Mouse (Mus musculus): Measurements from ENCODE around the gene Gm20388. TPM values are rescaled to one million over a fixed set of nuclear protein-coding genes. Genes with fewer than 3 reads are reported as not detected.

Gm20388 gene
- total RNA-seq, 1 experiment from 2014 or later, result 18.4 TPM

DNA sequence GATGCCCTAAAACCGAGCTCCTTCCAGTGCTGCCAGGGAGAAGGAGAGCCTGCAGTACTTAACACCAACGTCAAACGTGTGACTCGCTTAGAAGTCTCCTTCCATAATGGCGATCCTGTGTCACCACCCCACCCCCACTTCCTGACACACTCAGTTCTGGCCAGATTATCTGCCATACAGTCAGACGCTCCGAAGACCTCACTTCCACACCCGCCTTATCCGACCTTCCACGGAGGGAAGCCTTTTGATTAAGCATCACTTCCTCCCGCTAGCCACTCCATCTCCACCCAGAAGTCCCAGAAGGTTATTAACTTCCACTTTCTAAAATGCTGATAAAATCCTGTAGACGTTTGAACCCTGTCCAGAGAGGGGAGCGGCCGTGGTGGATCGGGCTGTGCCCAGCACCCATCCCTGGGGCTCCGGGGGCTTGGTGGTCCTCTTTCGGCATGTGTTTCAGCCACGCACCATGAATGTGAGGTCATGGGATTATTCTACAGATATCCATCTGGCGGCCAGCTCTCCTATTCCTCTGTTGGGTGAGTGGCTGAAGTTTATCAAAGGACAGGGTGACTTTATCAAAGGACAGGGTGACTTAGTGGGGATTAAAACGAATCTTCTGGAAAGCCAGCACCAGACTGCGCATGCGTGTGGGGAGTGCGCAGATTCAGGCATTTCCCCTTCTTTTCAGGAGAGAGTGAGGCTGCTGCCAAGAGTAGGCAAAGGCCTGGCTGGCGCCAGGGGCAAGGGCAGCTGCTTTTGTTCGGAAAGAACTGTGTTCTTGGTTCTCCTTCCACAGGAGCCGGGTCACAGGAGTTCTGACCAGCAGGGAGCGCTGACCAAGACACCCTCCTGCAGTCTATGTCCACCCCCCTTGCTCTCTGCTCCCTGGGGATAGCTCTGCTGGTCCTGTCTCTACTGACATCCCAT lies 1260.2 kb downstream of the Gm20388 start:
- ATAC-seq (replicated peaks in 1 of 2; ENCODE audit: insufficient read depth in 1 of 2, low FRiP score in 2 of 2, low TSS enrichment in 1 of 2, low read depth in 1 of 2, poor library complexity in 2 of 2, severe bottlenecking in 2 of 2), result peak; percentile 55 to 60

DNA sequence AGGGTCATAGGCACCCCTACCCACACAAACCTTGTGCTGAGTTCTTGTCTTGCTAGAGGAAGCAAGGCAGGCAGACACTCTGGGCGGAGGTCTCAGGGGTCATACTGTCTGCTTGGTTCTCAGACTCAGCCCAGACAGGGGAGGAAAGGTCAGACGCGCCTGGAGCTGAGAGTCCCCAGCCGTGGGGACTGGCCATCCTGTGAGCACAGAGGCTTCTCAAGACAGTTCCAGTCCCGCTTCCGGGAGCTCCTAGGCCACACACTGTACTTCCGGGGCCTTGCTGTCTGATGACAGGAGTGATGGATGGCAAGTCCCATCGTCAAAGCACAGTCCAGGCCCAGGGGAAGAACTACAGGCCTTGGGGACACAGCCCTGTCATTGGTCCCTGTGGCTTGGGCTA lies 1261.9 kb downstream of the Gm20388 start:
- no peak for ATAC-seq (replicated peaks in 1 of 2; ENCODE audit: insufficient read depth in 1 of 2, low FRiP score in 2 of 2, low TSS enrichment in 1 of 2, low read depth in 1 of 2, poor library complexity in 2 of 2, severe bottlenecking in 2 of 2)

DNA sequence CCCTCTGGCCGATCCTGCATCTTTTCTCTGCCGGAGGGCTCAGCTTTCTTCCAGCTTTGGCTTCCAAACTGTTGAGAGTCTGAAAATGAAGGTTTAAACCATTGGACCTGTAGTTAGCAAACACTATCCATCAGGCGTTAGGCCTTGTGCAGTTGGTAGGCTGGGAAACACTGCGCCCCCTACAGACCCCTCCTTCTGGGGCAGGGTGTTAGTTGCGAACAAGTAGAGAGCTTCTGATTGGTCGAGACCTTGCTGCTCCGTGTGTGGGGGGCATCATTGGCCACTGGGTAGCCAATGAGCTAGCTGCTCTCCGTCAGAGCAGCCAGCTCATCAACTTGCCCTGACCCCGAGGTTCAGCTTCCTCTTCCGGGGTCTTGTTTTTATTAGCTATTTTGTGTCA lies 1263.5 kb downstream of the Gm20388 start:
- no peak for ATAC-seq (replicated peaks in 1 of 2; ENCODE audit: insufficient read depth in 1 of 2, low FRiP score in 2 of 2, low TSS enrichment in 1 of 2, low read depth in 1 of 2, poor library complexity in 2 of 2, severe bottlenecking in 2 of 2)

DNA sequence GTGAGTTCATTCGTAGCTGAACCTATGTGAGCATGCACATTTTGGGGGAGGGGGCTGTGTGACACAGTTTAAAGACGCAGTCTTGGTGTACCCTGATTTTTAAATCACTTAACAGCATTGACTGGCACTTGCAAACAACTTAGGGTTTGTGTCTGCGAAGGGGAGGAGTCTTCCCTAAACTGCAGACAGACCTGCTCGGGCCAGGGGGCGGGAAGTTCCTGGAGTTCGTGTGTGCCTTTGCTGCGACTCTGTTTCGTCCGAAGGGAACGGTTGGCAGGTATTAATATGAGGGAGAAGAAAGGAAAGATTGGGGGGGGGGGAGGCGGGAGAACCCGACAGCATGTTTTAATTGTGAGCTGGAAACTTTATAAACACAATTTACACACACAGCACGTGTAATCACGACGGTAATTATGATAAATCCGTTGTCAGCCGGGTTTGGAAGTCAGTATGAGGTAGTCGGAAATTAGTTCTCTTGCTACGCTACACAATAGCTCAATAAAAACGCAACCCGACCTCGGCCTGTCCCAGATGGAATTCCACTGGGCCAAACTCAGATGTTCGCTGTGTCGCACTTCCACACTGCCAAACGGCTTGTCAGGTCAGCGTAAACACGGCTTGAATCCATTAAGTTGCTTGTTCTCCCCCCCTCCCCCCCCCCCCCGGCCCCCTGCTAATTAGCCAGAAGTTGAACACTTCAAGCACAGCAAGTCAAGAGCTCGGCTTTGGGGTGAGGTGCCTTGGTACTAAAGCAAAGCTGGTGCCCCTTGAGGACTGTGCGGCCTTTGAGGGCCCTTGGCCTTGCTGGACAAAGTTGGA lies 1264.3 kb downstream of the Gm20388 start:
- no peak for ATAC-seq (replicated peaks in 1 of 2; ENCODE audit: insufficient read depth in 1 of 2, low FRiP score in 2 of 2, low TSS enrichment in 1 of 2, low read depth in 1 of 2, poor library complexity in 2 of 2, severe bottlenecking in 2 of 2)

DNA sequence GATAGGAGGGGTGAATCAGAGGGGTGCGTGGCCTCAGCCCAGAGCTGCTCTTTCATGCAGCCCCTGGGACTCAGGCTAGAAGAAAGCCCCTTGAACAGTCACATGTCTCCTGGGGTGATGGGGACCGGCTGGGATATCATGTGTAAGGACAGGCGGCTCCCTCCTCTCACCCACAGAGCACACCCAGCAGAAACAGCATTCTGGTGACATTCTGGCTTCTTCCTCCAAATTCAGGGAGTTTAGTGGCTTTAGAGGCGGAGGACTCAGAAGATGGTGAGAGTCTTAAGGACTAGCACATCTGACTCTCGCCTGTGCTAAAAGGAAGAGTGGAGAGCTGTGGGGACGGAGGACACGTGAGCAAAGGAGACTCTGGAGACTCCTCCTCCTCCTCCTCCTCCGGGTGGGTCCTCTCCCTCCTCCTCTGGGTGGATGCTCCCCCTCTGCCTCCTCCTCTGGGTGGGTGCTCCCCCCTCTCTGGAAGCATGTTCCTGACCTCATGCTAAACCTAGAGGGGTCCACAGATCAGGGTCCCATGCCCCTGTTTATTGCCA lies 1265.0 kb downstream of the Gm20388 start:
- no peak for ATAC-seq (replicated peaks in 1 of 2; ENCODE audit: insufficient read depth in 1 of 2, low FRiP score in 2 of 2, low TSS enrichment in 1 of 2, low read depth in 1 of 2, poor library complexity in 2 of 2, severe bottlenecking in 2 of 2)

DNA sequence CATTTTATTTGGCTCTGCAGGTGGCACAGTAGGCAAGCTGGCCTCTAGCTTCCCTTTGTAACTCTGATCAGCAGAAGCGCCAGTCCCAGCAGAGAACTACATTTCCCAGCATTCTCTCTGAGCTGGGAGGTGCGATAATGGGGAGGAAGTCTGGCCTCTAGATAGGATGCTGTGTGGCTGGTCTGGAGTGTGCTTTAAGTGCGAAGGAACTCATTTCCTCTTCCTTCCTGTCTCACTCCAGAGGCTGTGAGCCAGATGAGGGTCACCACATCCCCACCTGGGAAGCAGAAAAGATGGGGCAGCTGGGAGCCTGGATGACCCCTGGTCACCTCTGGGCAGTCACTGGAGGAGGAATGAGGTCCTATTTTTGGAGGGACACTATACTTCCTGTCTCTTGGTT lies 1265.7 kb downstream of the Gm20388 start:
- peak; percentile 86 to 88 for ATAC-seq (replicated peaks in 1 of 2; ENCODE audit: insufficient read depth in 1 of 2, low FRiP score in 2 of 2, low TSS enrichment in 1 of 2, low read depth in 1 of 2, poor library complexity in 2 of 2, severe bottlenecking in 2 of 2)

DNA sequence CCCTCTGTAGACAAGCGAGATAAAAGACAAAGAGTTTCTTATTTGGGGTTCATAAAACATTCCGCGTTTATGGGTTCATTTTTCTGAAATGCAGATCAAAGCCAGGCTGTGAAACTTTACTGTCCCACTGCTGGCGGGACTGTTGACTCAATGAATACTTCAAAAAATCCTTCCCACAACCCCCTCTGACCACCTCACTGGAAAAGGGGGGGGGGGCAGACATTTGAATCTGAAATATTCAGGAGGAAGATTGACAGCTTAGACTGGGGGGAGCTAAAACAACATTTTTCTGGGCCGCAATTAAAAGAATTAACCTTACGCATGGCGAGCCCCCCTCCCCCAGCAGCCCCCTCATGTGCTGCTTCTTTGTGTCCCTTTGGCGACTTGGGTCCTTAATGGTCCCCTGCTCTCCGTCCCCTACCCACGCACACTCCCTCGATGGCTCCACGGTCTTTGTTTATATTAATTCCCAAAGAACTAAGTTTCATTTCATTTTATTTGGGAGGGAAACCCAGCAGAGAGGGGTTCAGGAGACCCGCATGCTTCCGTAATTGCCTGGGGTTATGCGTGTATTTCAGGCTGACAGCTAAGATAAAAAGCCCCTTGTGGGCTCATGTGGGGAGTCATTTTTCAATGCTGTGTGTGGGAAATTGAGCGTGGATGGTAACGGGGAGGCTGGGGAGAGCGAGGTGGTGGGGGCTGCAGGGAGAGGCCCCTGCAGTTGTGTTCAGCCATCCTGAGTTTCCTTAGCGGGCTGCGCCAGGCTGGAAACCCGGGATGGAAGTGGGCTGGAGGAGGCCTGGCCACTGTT lies 1270.0 kb downstream of the Gm20388 start:
- no peak for ATAC-seq (replicated peaks in 1 of 2; ENCODE audit: insufficient read depth in 1 of 2, low FRiP score in 2 of 2, low TSS enrichment in 1 of 2, low read depth in 1 of 2, poor library complexity in 2 of 2, severe bottlenecking in 2 of 2)

DNA sequence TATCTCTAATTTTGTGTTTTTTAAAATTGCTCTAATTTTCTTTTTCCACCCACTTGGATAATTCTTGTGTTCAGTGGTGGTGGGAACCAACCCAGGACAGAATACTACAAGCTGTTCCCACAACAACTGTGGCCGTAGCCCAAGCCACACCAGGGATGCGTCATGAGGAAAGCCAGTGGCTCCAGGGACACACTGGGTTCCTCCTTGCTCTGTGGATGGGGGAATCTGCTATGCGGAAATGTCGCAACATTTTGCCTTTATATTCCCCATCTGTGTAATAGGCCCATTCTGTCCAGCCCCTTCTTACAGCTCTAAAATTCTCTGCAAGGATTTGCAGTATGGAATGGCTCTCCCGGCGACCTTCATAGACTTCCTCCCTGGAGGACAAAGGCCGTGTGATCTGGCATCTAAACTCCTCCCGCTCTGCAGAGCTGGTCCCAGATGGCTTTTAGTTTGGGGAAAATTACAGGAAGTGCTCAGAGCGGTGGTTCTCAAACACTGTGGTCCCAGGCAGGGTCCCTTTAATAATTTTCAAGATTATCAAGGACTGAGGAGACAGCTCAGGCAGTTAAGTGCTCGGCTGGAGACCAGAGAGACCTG lies 1270.7 kb downstream of the Gm20388 start:
- ATAC-seq (replicated peaks in 1 of 2; ENCODE audit: insufficient read depth in 1 of 2, low FRiP score in 2 of 2, low TSS enrichment in 1 of 2, low read depth in 1 of 2, poor library complexity in 2 of 2, severe bottlenecking in 2 of 2), result no peak

DNA sequence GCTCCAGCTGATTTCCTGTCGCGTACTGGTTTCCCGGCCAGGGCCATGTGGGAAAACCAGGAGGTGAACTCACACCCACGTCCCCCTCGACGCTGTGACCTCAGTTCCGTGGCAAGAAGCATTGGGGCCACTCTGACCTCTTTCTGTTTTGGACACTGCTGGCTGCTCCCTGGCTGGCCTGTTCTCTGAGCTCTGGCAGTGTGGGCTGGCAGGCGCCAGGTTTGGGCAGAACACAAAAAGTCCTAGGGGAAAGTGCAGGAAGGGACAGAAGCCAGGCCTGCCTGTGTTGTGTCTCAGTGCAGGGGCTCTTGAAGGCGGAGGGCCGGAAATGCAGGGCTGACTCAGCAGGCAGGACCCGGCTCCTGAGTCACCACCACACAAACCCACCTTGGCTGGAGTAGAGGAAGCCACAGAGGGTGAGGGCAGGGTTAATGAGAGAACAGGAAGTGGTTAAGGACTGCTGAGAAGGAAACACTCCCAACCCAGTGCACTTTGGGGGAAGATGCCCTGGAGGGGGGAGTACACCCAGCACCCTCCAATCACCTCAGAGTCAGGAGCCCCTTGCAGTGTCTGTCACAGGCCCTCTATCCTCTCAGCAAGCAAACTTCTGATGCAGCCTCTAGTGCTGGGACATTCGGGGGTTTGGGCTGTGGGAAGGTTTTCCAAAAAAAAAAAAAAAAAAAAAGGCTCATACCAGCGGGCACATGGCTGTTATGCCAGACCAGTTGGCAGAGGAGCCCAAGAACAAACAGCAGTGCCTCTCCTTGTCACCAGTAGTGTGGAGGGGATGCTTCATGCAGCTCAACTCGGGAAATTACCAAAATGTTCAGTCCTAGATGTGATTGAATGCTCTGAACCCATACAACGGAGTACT lies 1277.1 kb downstream of the Gm20388 start:
- peak; percentile 90 to 92 for ATAC-seq (replicated peaks in 1 of 2; ENCODE audit: insufficient read depth in 1 of 2, low FRiP score in 2 of 2, low TSS enrichment in 1 of 2, low read depth in 1 of 2, poor library complexity in 2 of 2, severe bottlenecking in 2 of 2)

DNA sequence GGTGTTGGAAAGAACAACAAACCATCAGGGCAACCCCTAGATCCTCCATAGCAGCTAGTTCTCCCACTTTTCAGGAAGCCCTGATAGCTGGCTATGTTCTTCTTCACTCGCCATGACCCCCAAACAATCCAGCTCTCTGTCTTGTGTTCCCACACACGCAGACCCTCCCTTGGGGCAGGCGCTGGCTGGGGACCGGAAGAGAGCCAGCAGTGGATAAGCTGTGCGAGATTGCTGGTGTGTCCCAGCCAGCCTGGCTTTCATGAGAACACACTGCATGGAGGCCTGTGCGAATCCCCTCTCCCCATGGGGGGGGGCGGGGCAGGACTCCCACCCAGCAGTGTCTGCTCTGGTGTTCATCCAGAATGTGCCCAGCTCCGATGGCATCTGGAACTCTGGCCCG lies 1278.4 kb downstream of the Gm20388 start:
- ATAC-seq (replicated peaks in 1 of 2; ENCODE audit: insufficient read depth in 1 of 2, low FRiP score in 2 of 2, low TSS enrichment in 1 of 2, low read depth in 1 of 2, poor library complexity in 2 of 2, severe bottlenecking in 2 of 2), result no peak

DNA sequence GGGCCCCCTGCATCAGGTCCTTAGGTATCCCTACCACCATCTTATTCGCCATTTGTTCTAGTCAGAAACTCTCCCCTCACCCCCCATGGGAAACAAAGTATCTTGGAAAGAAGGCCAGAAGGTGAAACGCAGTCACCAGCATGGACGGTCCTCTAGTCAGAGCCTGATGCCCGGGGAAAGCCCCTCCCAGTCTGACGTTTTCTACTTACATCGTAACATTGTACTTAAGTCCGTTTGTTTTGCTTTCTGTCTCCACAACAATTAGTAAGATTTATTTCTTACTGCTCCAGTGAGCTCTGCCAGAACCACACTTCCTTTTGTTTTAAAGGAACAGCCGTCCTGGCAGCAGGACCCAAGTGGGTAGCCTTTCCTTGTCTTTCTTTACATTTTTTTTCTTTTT lies 1281.8 kb downstream of the Gm20388 start:
- ATAC-seq (replicated peaks in 1 of 2; ENCODE audit: insufficient read depth in 1 of 2, low FRiP score in 2 of 2, low TSS enrichment in 1 of 2, low read depth in 1 of 2, poor library complexity in 2 of 2, severe bottlenecking in 2 of 2), result peak in 1 of 2 experiments; percentile 12; a peak in 1 of 4 replicates

DNA sequence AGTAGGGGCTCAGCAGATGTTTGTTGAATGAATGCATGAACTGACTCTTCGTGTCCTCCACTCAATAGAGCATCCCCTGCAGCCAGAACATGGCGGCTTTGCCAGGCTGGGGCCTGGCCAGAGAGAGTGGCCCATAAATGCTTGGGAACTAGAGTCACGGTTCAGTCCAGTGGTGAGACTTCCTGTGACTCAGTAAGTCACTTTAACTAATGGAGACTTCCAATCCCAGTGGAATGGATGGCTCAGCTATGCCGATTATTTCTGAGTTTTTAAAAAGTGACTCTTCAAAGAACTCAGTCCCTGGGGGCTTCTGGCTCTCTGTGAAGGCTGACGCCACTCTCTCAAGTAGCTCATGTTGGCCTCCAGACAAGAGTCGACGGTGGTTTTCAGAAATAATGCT lies 1285.3 kb downstream of the Gm20388 start:
- ATAC-seq (replicated peaks in 1 of 2; ENCODE audit: insufficient read depth in 1 of 2, low FRiP score in 2 of 2, low TSS enrichment in 1 of 2, low read depth in 1 of 2, poor library complexity in 2 of 2, severe bottlenecking in 2 of 2), result no peak

DNA sequence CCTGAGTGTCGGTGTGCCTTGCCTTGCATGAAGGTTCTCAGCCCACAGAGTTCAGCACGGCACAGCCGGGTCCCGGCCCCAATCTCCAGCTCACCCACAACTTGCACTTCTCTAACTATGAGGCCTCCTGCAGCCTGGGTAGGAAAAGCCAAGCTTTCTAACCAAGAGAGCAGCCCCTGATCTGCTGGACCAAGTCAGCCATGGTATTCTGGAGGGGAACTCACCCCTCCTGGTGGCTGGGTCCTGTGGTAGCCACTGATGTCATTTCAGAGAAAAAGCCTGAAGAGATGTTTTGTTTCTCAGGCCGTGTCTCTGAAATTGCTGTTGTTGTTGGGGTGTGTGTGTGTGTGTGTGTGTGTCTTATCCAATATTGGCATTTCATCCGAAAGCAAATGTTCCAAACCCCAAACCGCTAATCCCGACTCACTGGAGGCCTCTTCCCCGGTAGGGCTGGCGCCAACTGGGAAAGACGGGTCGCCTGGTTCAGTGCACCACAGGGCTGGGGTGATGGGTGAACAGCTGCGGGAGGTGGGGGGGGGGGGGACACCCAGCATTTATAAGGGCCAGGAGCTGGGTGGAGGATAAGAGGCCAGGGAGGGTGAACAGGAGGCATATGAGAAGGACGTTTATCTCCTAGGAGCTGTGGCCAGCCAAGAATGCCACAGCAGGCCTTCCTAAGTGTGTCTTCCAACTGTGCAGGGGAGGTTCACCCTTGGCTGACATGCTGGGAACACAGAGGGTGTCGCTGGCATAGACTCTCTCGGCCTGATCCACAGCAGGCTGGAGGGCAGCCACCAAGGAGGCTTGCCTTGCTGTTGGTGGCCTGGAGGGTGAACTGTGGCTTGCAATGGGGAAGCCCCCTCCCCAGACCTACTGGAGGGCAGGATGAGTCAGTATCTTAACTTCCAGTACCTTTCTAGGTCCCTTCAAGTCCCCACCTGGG lies 1286.4 kb downstream of the Gm20388 start:
- no peak for ATAC-seq (replicated peaks in 1 of 2; ENCODE audit: insufficient read depth in 1 of 2, low FRiP score in 2 of 2, low TSS enrichment in 1 of 2, low read depth in 1 of 2, poor library complexity in 2 of 2, severe bottlenecking in 2 of 2)

DNA sequence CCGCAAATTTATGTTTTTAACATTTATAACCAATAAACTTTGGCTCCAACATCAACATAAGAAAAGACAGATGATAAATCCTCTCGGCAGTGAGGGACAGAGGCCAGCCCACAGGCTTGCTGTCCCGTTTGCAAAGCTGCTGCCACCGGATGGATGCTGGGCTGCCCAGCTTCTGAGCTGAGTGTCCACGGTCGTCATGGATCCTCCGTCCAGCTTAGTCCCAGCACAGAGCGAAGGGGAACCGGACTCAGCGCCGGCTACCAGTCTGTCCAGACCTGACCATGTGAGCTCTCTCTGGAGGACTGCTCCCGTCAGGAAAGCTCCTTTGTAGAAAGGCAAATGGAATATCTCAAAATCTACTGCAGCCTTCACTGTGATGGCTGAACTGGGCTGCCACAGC lies 1289.4 kb downstream of the Gm20388 start:
- ATAC-seq (replicated peaks in 1 of 2; ENCODE audit: insufficient read depth in 1 of 2, low FRiP score in 2 of 2, low TSS enrichment in 1 of 2, low read depth in 1 of 2, poor library complexity in 2 of 2, severe bottlenecking in 2 of 2), result no peak

DNA sequence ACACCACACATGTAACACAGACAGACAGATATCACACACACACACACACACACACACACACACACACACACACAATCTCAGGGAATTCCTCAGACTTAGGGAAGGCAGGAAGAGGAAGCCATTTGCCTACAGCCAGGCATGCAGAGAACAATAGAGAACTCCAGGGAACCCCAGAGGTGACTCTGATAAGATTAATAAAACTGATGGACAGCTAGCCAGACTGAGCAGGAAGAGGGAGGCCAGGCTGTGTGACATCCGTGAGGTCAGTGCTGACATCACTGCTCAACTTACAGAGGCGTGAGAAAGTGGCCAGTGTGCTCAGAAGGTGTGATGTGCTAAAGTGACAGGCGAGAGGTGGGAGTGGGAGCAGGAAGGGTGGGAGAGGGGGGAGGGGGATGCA lies 1290.3 kb downstream of the Gm20388 start:
- no peak for ATAC-seq (replicated peaks in 1 of 2; ENCODE audit: insufficient read depth in 1 of 2, low FRiP score in 2 of 2, low TSS enrichment in 1 of 2, low read depth in 1 of 2, poor library complexity in 2 of 2, severe bottlenecking in 2 of 2)
